Mouse (Mus musculus) CD4-positive helper T cell, adult 2 months (primary cell): ENCODE measurements around the gene Nav3.

Experiments
- DNase-seq: peaks from one replicate; pipeline ENCODE4 v3.0.0-alpha.2; 2012; ENCODE audit warnings: low read depth, missing footprints, low spot score

Nav3 gene

DNA sequence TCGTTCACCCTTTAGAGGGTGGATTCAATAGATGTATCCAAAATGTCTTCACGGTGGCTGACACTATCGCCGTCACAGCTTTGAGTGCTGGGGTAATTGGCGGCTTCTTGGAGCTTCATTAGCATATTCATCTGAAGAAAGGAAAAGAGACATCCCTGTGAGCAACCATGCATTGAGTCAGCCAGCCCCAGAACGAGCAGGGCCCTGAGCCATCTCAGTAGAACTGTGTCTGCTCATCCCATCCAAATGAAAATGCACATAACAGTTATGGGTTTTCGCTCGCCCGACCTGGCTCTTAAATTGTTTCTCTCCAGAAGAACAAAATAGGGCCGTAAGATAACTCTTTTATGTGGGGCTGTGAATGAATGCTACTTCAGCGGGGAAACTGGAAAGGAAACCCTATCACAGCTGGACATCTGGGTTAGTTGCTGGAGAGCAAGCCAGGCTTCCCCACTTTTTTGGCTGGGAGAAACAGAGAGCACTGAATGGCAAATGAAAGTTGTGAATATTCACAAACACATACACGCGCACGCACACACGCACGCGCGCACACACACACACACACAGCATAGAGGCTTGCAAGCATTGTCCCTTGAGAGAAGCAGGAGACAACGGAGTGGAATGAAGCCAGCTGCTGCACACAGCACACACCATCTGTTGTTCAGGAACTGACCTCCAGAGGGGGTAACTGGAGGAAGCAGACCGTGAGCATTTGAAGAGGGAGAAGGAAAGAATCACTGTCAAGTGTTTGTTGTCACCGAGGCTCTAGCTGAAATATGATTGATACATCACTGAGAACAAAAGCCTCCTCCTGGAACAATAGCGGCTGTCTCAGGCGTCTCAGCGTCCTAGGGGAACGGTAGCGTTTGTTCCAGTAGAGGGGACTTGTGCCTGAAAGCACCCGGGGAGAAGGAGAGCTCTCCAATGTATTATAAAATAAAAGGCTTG is 771.6 kb downstream of the Nav3 start:
- no peak for DNase-seq

GRCm38 (mm10) chr10:109672896-109673295 is 783.1 kb downstream of the Nav3 start:
- no peak for DNase-seq

- DNase-seq: no peak
Observed at GRCm38 (mm10) chr10:109667453-109667852, 788.6 kb downstream of the Nav3 start.

GRCm38 (mm10) chr10:109664629-109665317 is 791.2 kb downstream of the Nav3 start:
- DNase-seq: no peak

- no peak for DNase-seq
Observed at GRCm38 (mm10) chr10:109651516-109651915, 804.5 kb downstream of the Nav3 start.

- no peak for DNase-seq
Observed at GRCm38 (mm10) chr10:109643598-109643997, 812.4 kb downstream of the Nav3 start.

- no peak for DNase-seq
Observed at GRCm38 (mm10) chr10:109641806-109642205, 814.2 kb downstream of the Nav3 start.

DNA sequence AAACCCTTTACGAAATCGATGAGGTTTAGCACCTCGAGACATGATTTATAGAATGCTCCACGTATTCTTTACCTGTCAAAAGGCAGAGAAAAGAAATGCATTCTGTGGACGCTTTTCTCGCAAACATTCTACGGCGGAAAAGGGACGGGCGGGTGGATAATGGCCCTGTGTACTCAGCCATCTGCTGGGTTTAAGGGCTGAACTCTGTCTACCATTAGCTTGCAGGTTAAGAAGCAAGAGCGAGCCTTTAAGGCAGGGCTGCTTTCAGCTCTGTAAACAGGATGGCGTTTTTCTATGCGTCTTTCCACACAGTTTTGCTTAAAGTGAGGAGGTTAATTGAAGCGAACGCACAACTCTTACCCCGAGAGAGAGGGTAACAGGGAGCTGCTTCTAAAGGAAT is 818.3 kb downstream of the Nav3 start:
- DNase-seq: no peak
